8 mouse cellular contexts compared by ENCODE assay signal in the genomic region with DNA sequence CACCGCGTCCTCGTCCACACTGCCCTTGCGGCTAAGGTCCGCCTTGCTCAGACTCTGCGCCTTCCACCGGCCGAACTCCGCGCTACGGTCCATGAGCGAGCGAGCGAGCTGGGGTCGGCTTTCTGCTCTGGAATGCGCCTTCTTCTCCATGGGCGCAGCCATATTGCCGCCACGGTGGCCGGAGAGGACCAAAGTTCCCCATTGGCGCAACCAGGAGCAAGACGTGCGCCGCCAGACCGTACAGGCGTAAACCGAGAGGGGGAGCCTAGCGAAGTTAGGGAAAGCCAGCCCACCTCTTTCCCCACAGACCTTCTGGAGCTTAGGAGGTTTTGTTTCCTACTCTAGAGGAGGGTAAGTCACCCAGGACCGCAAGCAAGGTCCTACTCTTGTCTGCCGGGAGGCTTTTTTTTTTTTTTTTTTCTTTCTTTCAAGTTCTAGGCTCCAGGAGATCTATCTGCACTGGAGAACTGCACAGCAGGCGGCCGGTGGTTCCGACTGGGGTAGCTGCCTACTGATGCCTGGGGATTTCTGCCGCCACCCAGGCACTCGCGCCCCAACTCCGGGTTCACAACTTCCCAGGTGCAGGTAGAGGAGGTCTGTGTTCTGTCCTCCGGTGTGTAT. TPM values are rescaled to one million over a fixed set of nuclear protein-coding genes. Genes with fewer than 3 reads are reported as not detected.
DNase-seq lines count a peak whose midpoint lies in the region; ATAC-seq and TF ChIP-seq lines count a peak whose summit lies in the region.

A gene (minus strand): TSS at position 171 of the 621 bp plus-strand sequence.

- H3K4me3 ChIP-seq in bone marrow macrophage, adult 2 months (ENCODE audit: insufficient read depth, low read length): peak within 1 kb of the TSS; percentile 83
- peak within 1 kb of the TSS; percentile 96 for H3K4me3 ChIP-seq in embryonic fibroblast, embryonic 13.5 days (ENCODE audit: insufficient read depth, low read length)
- H3K4me3 ChIP-seq in kidney, embryonic 14.5 days (ENCODE audit: low read length): peak within 1 kb of the TSS; percentile 83
- H3K4me3 ChIP-seq in limb, embryonic 15.5 days: peak within 1 kb of the TSS; percentile 74

- 0 out of 2 replicates have a peak, but pooled peaks cover 2% of the 10 kb centered on the region for H3K4me1 ChIP-seq in bone marrow macrophage, adult 2 months (ENCODE audit: control insufficient read depth, insufficient read depth, low read length)
- peaks cover 4% of the 10 kb centered on the region; the same call in 1 of the 2 replicates for H3K4me1 ChIP-seq in embryonic fibroblast, embryonic 13.5 days (ENCODE audit: control insufficient read depth, insufficient read depth, low read length)
- H3K4me1 ChIP-seq in kidney, embryonic 14.5 days (ENCODE audit: control insufficient read depth, insufficient read depth, low read length): peaks cover 4% of the 10 kb centered on the region; the same call in 1 of the 2 replicates
- peaks cover 6% of the 10 kb centered on the region; the same call in 1 of the 2 replicates for H3K4me1 ChIP-seq in limb, embryonic 15.5 days

- peak within 1 kb of the TSS; percentile 34 for H3K27ac ChIP-seq in bone marrow macrophage, adult 2 months (ENCODE audit: insufficient read depth, low read depth, low read length)
- peak within 1 kb of the TSS; percentile 88 for H3K27ac ChIP-seq in embryonic fibroblast, embryonic 13.5 days (ENCODE audit: insufficient read depth, low read length)
- H3K27ac ChIP-seq in kidney, embryonic 14.5 days (ENCODE audit: low read depth, low read length): peak within 1 kb of the TSS; percentile 95
- peak within 1 kb of the TSS; percentile 96 for H3K27ac ChIP-seq in limb, embryonic 15.5 days

- peaks cover 17% of the 10 kb centered on the region for H3K36me3 ChIP-seq in kidney, embryonic 14.5 days (ENCODE audit: control insufficient read depth, insufficient read depth, low read length)
- peaks cover 27% of the 10 kb centered on the region for H3K36me3 ChIP-seq in limb, embryonic 15.5 days

- TF ChIP-seq CTCF in bone marrow macrophage, adult 2 months (IDR thresholded peaks at IDR 0.05; ENCODE audit: low read depth, low read length): no peak
- TF ChIP-seq CTCF in embryonic fibroblast, embryonic 13.5 days (IDR thresholded peaks at IDR 0.05; ENCODE audit: borderline replicate concordance, insufficient read depth, low read length): peak; percentile 56; the same call in 1 of the 2 replicates

- WGBS in kidney, embryonic 14.5 days: under 1% methylated on average over 36 of the region's 38 CpGs
- WGBS in limb, embryonic 15.5 days: under 1% methylated on average over 38 of the region's 38 CpGs

- no peaks in the 10 kb centered on the region for H3K27me3 ChIP-seq in kidney, embryonic 14.5 days (ENCODE audit: control insufficient read depth, insufficient read depth, low read length)
- H3K27me3 ChIP-seq in limb, embryonic 15.5 days: no peaks in the 10 kb centered on the region

- no peak for TF ChIP-seq POLR2A in bone marrow macrophage, adult 2 months (IDR thresholded peaks at IDR 0.05; ENCODE audit: borderline replicate concordance, low read depth, low read length)
- peak; percentile 43; the same call in 1 of the 2 replicates for TF ChIP-seq POLR2A in embryonic fibroblast, embryonic 13.5 days (IDR thresholded peaks at IDR 0.05; ENCODE audit: low read depth, low read length)

- DNase-seq in A20 (ENCODE audit: low read depth, low spot score): peak; percentile 93
- peak; percentile 91 to 96 for DNase-seq in heart, adult 9 months (ENCODE audit: low spot score in 2 of 2)
- peak; percentile 70 to 83 for DNase-seq in monocyte, adult 2 months (ENCODE audit: low read depth in 1 of 2, low spot score in 2 of 2)
- DNase-seq in spleen, postnatal 36 days (ENCODE audit: low spot score in 2 of 2): peak; percentile 90

- peak within 1 kb of the TSS; percentile 74 for H3K4me2 ChIP-seq in kidney, embryonic 14.5 days (replicated peaks; ENCODE audit: low read depth, low read length)
- peak within 1 kb of the TSS; percentile 72 for H3K4me2 ChIP-seq in limb, embryonic 15.5 days

- H3K9ac ChIP-seq in kidney, embryonic 14.5 days (ENCODE audit: low read depth, low read length): peak within 1 kb of the TSS; percentile 81
- H3K9ac ChIP-seq in limb, embryonic 15.5 days: peak within 1 kb of the TSS; percentile 76

- ATAC-seq in kidney, embryonic 14.5 days (ENCODE audit: low FRiP score, low TSS enrichment): peak; percentile 96
- ATAC-seq in limb, embryonic 15.5 days (ENCODE audit: insufficient number of reproducible peaks, low FRiP score, low TSS enrichment, low read depth): peak; percentile 96

- H3K9me3 ChIP-seq in kidney, embryonic 14.5 days (ENCODE audit: control insufficient read depth, low read length): no peaks in the 10 kb centered on the region
- no peaks in the 10 kb centered on the region for H3K9me3 ChIP-seq in limb, embryonic 15.5 days

RNA-seq across cellular contexts. Expression of the gene that starts here (rescaled TPM):
- polyA plus RNA-seq in bone marrow macrophage, adult 2 months (2012; ENCODE audit: insufficient read depth, insufficient read length, missing spikeins): 3.8 and 3.9 TPM in 2 replicates
- polyA plus RNA-seq in embryonic fibroblast, embryonic 13.5 days (2011; ENCODE audit: insufficient read length, low read depth, missing spikeins): 2.9 and 5.7 TPM in 2 replicates
- polyA plus RNA-seq in kidney, embryonic 14.5 days (2014; fragmentation: Nextera tagmentation; extraction: Ambion mirVana): 18.6 and 21.5 TPM in 2 replicates
- 11.2 and 11.3 TPM in 2 replicates for polyA plus RNA-seq in limb, embryonic 15.5 days (2015; fragmentation: Nextera tagmentation; extraction: Ambion mirVana)

Comparison
In these comparisons a context has a peak if more than half of its experiments do, and no peak if none do; other contexts are left out.
1. Peak in every context shown above with its lines: DNase-seq, ATAC-seq, H3K4me3 ChIP-seq and H3K27ac ChIP-seq.
2. H3K27ac ChIP-seq: peak in every context shown above with its lines; median percentile 96 in limb, embryonic 15.5 days; 95 in kidney, embryonic 14.5 days; 88 in embryonic fibroblast, embryonic 13.5 days; 34 in bone marrow macrophage, adult 2 months.